Mouse (Mus musculus) lung, postnatal 25 days (tissue): ENCODE measurements around the gene Bcl7a.

Experiments used
- DNase-seq: peaks from one replicate; pipeline ENCODE4 v3.0.0; 2022; ENCODE audit warnings: low spot score

Gene Bcl7a

GRCm38 (mm10) chr5:123423885-123424284 is 80.3 kb downstream of the Bcl7a start:
- DNase-seq = no peak
